Mouse (Mus musculus): Measurements from ENCODE around the gene Eif5a. TPM values are rescaled to one million over a fixed set of nuclear protein-coding genes. Genes with fewer than 3 reads are reported as not detected.

The Eif5a gene
- total and polyA plus RNA-seq, 2 experiments from 2014 or later, result 469 to 961 TPM

- no peak for DNase-seq (ENCODE audit: low spot score)
These were observed 44.5 kb upstream of the Eif5a start for GRCm38 (mm10) chr11:69966006-69966859.

GRCm38 (mm10) chr11:69965271-69966005 is 43.7 kb upstream of the Eif5a start:
- TF ChIP-seq CTCF (IDR thresholded peaks at IDR 0.05; ENCODE audit: low read depth), result no peak
- TF ChIP-seq EP300 (IDR thresholded peaks at IDR 0.05; ENCODE audit: low read depth), result no peak
- whole genome bisulfite sequencing, result 5% methylated on average over 48 of the region's 49 CpGs
- peak overlapping the region; percentile 65; the same call in 1 of the 2 replicates for H3K4me2 ChIP-seq (ENCODE audit: low read depth, low read length)
- H3K4me3 ChIP-seq (ENCODE audit: low read depth, low read length), result peak overlapping the region; percentile 44
- DNase-seq (ENCODE audit: low spot score) (no peak), ATAC-seq (ENCODE audit: insufficient read depth, low read depth) (no peak)
- peaks cover 52% of the 10 kb centered on the region for H3K27me3 ChIP-seq (ENCODE audit: control insufficient read depth, insufficient read depth, low read length)
- H3K36me3 ChIP-seq (replicated peaks; ENCODE audit: control insufficient read depth, insufficient read depth, low read length), result peaks cover 25% of the 10 kb centered on the region
- H3K9me3 ChIP-seq (replicated peaks; ENCODE audit: control insufficient read depth, low read length), result no peaks in the 10 kb centered on the region
- no peak overlapping the region for H3K27ac ChIP-seq (ENCODE audit: low read depth)
- 0 out of 2 replicates have a peak, but pooled peaks cover 10% of the 10 kb centered on the region for H3K4me1 ChIP-seq (ENCODE audit: control insufficient read depth, insufficient read depth)
- H3K9ac ChIP-seq (replicated peaks; ENCODE audit: low read depth, low read length), result no peak overlapping the region

More at GRCm38 (mm10) chr11:69966006-69966859, 44.5 kb upstream of the Eif5a start:
- Histone ChIP-seq H3K4me3 (ENCODE audit: low read depth, low read length) (peak overlapping the region; percentile 44), H3K36me3 (replicated peaks; ENCODE audit: control insufficient read depth, insufficient read depth, low read length) (peaks cover 28% of the 10 kb centered on the region), H3K9ac (replicated peaks; ENCODE audit: low read depth, low read length) (peak overlapping the region; percentile 18; the same call in 1 of the 2 replicates), H3K4me1 (ENCODE audit: control insufficient read depth, insufficient read depth) (0 out of 2 replicates have a peak, but pooled peaks cover 10% of the 10 kb centered on the region), H3K9me3 (replicated peaks; ENCODE audit: control insufficient read depth, low read length) (no peaks in the 10 kb centered on the region), H3K4me2 (ENCODE audit: low read depth, low read length) (peak overlapping the region; percentile 65), H3K27ac (ENCODE audit: low read depth) (no peak overlapping the region), H3K27me3 (ENCODE audit: control insufficient read depth, insufficient read depth, low read length) (peaks cover 52% of the 10 kb centered on the region)
- WGBS, result 2% methylated on average over 59 of the region's 59 CpGs
- ATAC-seq (ENCODE audit: insufficient read depth, low read depth), result peak; percentile 8; the same call in 1 of the 2 replicates
- TF ChIP-seq EP300 (IDR thresholded peaks at IDR 0.05; ENCODE audit: low read depth), result no peak
- no peak for TF ChIP-seq CTCF (IDR thresholded peaks at IDR 0.05; ENCODE audit: low read depth)

- H3K9me3 ChIP-seq (replicated peaks; ENCODE audit: control insufficient read depth, low read length), result no peaks in the 10 kb centered on the region
- peaks cover 19% of the 10 kb centered on the region for H3K36me3 ChIP-seq (replicated peaks; ENCODE audit: control insufficient read depth, insufficient read depth, low read length)
- no peak within 1 kb of the TSS for H3K4me2 ChIP-seq (ENCODE audit: low read depth, low read length)
- H3K4me3 ChIP-seq (ENCODE audit: low read depth, low read length), result peak within 1 kb of the TSS; percentile 10
- 13% methylated on average over 23 of the region's 24 CpGs for WGBS
- TF ChIP-seq CTCF (IDR thresholded peaks at IDR 0.05; ENCODE audit: low read depth) (no peak), EP300 (IDR thresholded peaks at IDR 0.05; ENCODE audit: low read depth) (no peak)
- H3K27me3 ChIP-seq (ENCODE audit: control insufficient read depth, insufficient read depth, low read length), result peaks cover 52% of the 10 kb centered on the region
- H3K27ac ChIP-seq (ENCODE audit: low read depth), result no peak within 1 kb of the TSS
- H3K4me1 ChIP-seq (ENCODE audit: control insufficient read depth, insufficient read depth), result 0 out of 2 replicates have a peak, but pooled peaks cover 10% of the 10 kb centered on the region
- ATAC-seq (ENCODE audit: insufficient read depth, low read depth) (no peak), DNase-seq (ENCODE audit: low spot score) (no peak)
- H3K9ac ChIP-seq (replicated peaks; ENCODE audit: low read depth, low read length), result no peak within 1 kb of the TSS
These were observed 43.0 kb upstream of the Eif5a start, which contains the start of gene Cldn7 for GRCm38 (mm10) chr11:69964650-69965270. Gene Cldn7, plus strand, starts transcription at chr11:69964779.

- WGBS, result 27% methylated on average over 5 of the region's 5 CpGs
These were observed 40.1 kb upstream of the Eif5a start for GRCm38 (mm10) chr11:69961841-69962240.

GRCm38 (mm10) chr11:69960616-69961015 is 38.9 kb upstream of the Eif5a start:
- H3K9ac ChIP-seq (replicated peaks; ENCODE audit: low read depth, low read length), result no peak overlapping the region
- DNase-seq (ENCODE audit: low spot score), result no peak
- 25% methylated on average over 5 of the region's 5 CpGs for WGBS
- ATAC-seq (ENCODE audit: insufficient read depth, low read depth), result no peak
- H3K9me3 ChIP-seq (replicated peaks; ENCODE audit: control insufficient read depth, low read length), result no peaks in the 10 kb centered on the region
- TF ChIP-seq EP300 (IDR thresholded peaks at IDR 0.05; ENCODE audit: low read depth) (no peak), CTCF (IDR thresholded peaks at IDR 0.05; ENCODE audit: low read depth) (peak; percentile 25; the same call in 1 of the 2 replicates)
- H3K4me2 ChIP-seq (ENCODE audit: low read depth, low read length), result no peak overlapping the region
- no peak overlapping the region for H3K27ac ChIP-seq (ENCODE audit: low read depth)
- H3K27me3 ChIP-seq (ENCODE audit: control insufficient read depth, insufficient read depth, low read length), result peaks cover 37% of the 10 kb centered on the region
- no peaks in the 10 kb centered on the region for H3K4me1 ChIP-seq (ENCODE audit: control insufficient read depth, insufficient read depth)
- H3K36me3 ChIP-seq (replicated peaks; ENCODE audit: control insufficient read depth, insufficient read depth, low read length), result no peaks in the 10 kb centered on the region
- H3K4me3 ChIP-seq (ENCODE audit: low read depth, low read length), result no peak overlapping the region

More at GRCm38 (mm10) chr11:69961841-69962240, 40.1 kb upstream of the Eif5a start:
- H3K36me3 ChIP-seq (replicated peaks; ENCODE audit: control insufficient read depth, insufficient read depth, low read length), result no peaks in the 10 kb centered on the region
- H3K4me1 ChIP-seq (ENCODE audit: control insufficient read depth, insufficient read depth), result 0 out of 2 replicates have a peak, but pooled peaks cover 8% of the 10 kb centered on the region
- H3K4me3 ChIP-seq (ENCODE audit: low read depth, low read length), result no peak overlapping the region
- H3K27ac ChIP-seq (ENCODE audit: low read depth), result no peak overlapping the region
- no peak for ATAC-seq (ENCODE audit: insufficient read depth, low read depth)
- H3K4me2 ChIP-seq (ENCODE audit: low read depth, low read length), result no peak overlapping the region
- no peak for TF ChIP-seq CTCF (IDR thresholded peaks at IDR 0.05; ENCODE audit: low read depth)
- no peak for TF ChIP-seq EP300 (IDR thresholded peaks at IDR 0.05; ENCODE audit: low read depth)
- H3K9me3 ChIP-seq (replicated peaks; ENCODE audit: control insufficient read depth, low read length), result no peaks in the 10 kb centered on the region
- no peak for DNase-seq (ENCODE audit: low spot score)
- H3K9ac ChIP-seq (replicated peaks; ENCODE audit: low read depth, low read length), result no peak overlapping the region
- H3K27me3 ChIP-seq (ENCODE audit: control insufficient read depth, insufficient read depth, low read length), result peaks cover 49% of the 10 kb centered on the region

Measured in heart, postnatal 0 days (tissue).